Mouse (Mus musculus) small intestine, adult 2 months (tissue): ENCODE measurements around the gene Cyp2d26.

Experiments
- CTCF ChIP-seq: fragments of 200-500 bp; IDR thresholded peaks from 2 replicates; pipeline ENCODE4 v1.5.1; 2012; ENCODE audit warnings: low read depth, mild to moderate bottlenecking, control low read depth, inconsistent platforms, low read length, moderate library complexity, mixed read lengths; ENCODE audit not compliant: insufficient replicate concordance, insufficient read length; ENCODE audit errors: extremely low read depth
- POLR2A ChIP-seq: fragments of 200-500 bp; IDR thresholded peaks from 2 replicates; pipeline ENCODE4 v1.6.1; 2012; ENCODE audit warnings: low read depth, mild to moderate bottlenecking, control low read depth, inconsistent platforms, low read length, moderate library complexity

DNA sequence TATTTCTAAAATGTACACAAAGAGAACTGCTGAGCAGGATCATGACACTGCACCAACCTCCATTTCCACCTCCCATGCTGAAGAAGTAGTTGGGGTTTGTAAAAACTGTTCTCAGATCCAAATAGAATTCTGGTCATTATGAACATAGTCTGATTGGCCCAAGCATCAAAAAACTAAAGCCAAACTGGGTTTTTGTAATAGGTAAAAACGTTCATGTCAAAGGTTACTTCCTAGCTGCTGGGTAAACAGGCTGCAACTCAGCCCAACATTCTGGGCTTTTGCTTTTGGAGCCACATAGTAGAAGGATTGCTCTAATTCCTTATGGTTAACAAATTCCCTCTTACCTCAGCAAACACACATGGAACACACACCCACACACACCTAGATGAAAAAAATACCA, 46.0 kb downstream of the Cyp2d26 start:
- TF ChIP-seq CTCF (no peak), POLR2A (no peak)
